Mouse (Mus musculus) lung, postnatal 25 days (tissue): ENCODE results near the gene Myo7a.

Source experiments
- DNase-seq: peaks from one replicate; pipeline ENCODE4 v3.0.0; 2022; ENCODE audit warnings: low spot score

Myo7a gene

GRCm38 (mm10) chr7:98119179-98119960 is at the start of gene Myo7a:
Gene Myo7a (minus strand): TSS chr7:98119524.
- DNase-seq, result no peak

- peak; percentile 46 for DNase-seq
Observed at GRCm38 (mm10) chr7:98164999-98165528, 45.7 kb upstream of the Myo7a start.

- DNase-seq, result no peak
Observed at GRCm38 (mm10) chr7:98164382-98164998, 45.2 kb upstream of the Myo7a start.

- DNase-seq, result peak; percentile 30
Observed at GRCm38 (mm10) chr7:98163700-98164099, 44.4 kb upstream of the Myo7a start.

- no peak for DNase-seq
Observed at GRCm38 (mm10) chr7:98162239-98162638, 42.9 kb upstream of the Myo7a start.

- peak; percentile 37 for DNase-seq
Observed at GRCm38 (mm10) chr7:98160041-98160740, 40.9 kb upstream of the Myo7a start.

GRCm38 (mm10) chr7:98158481-98158880 is 39.2 kb upstream of the Myo7a start:
- DNase-seq, result peak; percentile 81

- DNase-seq, result no peak
Observed at GRCm38 (mm10) chr7:98157636-98158332, 38.5 kb upstream of the Myo7a start.

GRCm38 (mm10) chr7:98156280-98156665 is 36.9 kb upstream of the Myo7a start:
- DNase-seq, result no peak

GRCm38 (mm10) chr7:98155546-98156279 is 36.4 kb upstream of the Myo7a start:
- peak; percentile 78 for DNase-seq

GRCm38 (mm10) chr7:98153892-98154291 is 34.6 kb upstream of the Myo7a start:
- no peak for DNase-seq

- no peak for DNase-seq
Observed at GRCm38 (mm10) chr7:98153345-98153744, 34.0 kb upstream of the Myo7a start.

- DNase-seq, result no peak
Observed at GRCm38 (mm10) chr7:98152400-98152799, 33.1 kb upstream of the Myo7a start.

GRCm38 (mm10) chr7:98150525-98150924 is 31.2 kb upstream of the Myo7a start:
- no peak for DNase-seq

GRCm38 (mm10) chr7:98149802-98150201 is 30.5 kb upstream of the Myo7a start:
- DNase-seq, result no peak

- DNase-seq, result no peak
Observed at GRCm38 (mm10) chr7:98148721-98149407, 29.5 kb upstream of the Myo7a start.

GRCm38 (mm10) chr7:98147766-98148165 is 28.4 kb upstream of the Myo7a start:
- DNase-seq, result no peak

- DNase-seq, result no peak
Observed at GRCm38 (mm10) chr7:98146447-98146845, 27.1 kb upstream of the Myo7a start.

- DNase-seq, result no peak
Observed at GRCm38 (mm10) chr7:98145842-98146446, 26.6 kb upstream of the Myo7a start.

- no peak for DNase-seq
Observed at GRCm38 (mm10) chr7:98145402-98145801, 26.1 kb upstream of the Myo7a start, which contains the start of gene Omp. Gene Omp (minus strand): TSS chr7:98145502.
